Mouse (Mus musculus) lung, postnatal 0 days (tissue): Measurements from ENCODE around the gene Aste1. TPM values are rescaled to one million over a fixed set of nuclear protein-coding genes. Genes with fewer than 3 reads are reported as not detected.

Experiments used
- ATAC-seq: fragments of 200-750 bp; cut with Nextera tagmentation; 2 replicates; pipeline ENCODE4 v1.8.0; 2017; ENCODE audit warnings: moderate library complexity
- DNase-seq: peaks from one replicate; pipeline ENCODE4 v3.0.0-alpha.2; 2016; ENCODE audit warnings: low spot score
- H3K27ac ChIP-seq: fragments of 300-500 bp; sonication (generic); 2 replicates; pipeline ENCODE4 v1.5.1; 2014; ENCODE audit warnings: antibody characterized with exemption, mild to moderate bottlenecking, low read length, mixed read lengths
- H3K27me3 ChIP-seq: fragments of 300-500 bp; sonication (generic); replicated peaks from 2 replicates; pipeline ENCODE4 v1.6.1; 2014; ENCODE audit warnings: low read length, mixed read lengths; ENCODE audit not compliant: insufficient read depth
- H3K36me3 ChIP-seq: fragments of 300-500 bp; sonication (generic); 2 replicates; pipeline ENCODE4 v1.6.1; 2014; ENCODE audit warnings: low read length, mixed read lengths; ENCODE audit not compliant: insufficient read depth
- H3K4me1 ChIP-seq: fragments of 300-500 bp; sonication (generic); 2 replicates; pipeline ENCODE4 v1.6.1; 2014; ENCODE audit warnings: antibody characterized with exemption, low read depth, low read length, mixed read lengths; ENCODE audit not compliant: insufficient read depth
- H3K4me2 ChIP-seq: fragments of 300-500 bp; sonication (generic); replicated peaks from 2 replicates; pipeline ENCODE4 v1.6.1; 2014; ENCODE audit warnings: low read depth, mild to moderate bottlenecking, low read length, moderate library complexity, mixed read lengths
- H3K4me3 ChIP-seq: fragments of 300-500 bp; sonication (generic); 2 replicates; pipeline ENCODE4 v1.5.1; 2014; ENCODE audit warnings: low read depth, low read length
- H3K9ac ChIP-seq: fragments of 300-500 bp; sonication (generic); replicated peaks from 2 replicates; pipeline ENCODE4 v1.6.1; 2014; ENCODE audit warnings: low read depth, mild to moderate bottlenecking
- H3K9me3 ChIP-seq: fragments of 300-500 bp; sonication (generic); 2 replicates; pipeline ENCODE4 v1.6.1; 2016; ENCODE audit warnings: low read length, mixed read lengths
- CTCF ChIP-seq: IDR thresholded peaks from 2 replicates; pipeline ENCODE4 v1.5.1; 2016; ENCODE audit warnings: antibody characterized with exemption, mild to moderate bottlenecking
- EP300 ChIP-seq: IDR thresholded peaks from 2 replicates; pipeline ENCODE4 v1.6.1; 2016; ENCODE audit warnings: antibody characterized with exemption, mild to moderate bottlenecking, control low read depth
- WGBS: fragments of 180-500 bp; shearing (Covaris S2); extraction: QIAGEN DNeasy Blood & Tissue Kit; methylation state at CpG from one replicate; pipeline ENCODE4 v1.1.7; 2014; 5-methylcytosine and 5-hydroxymethylcytosine counted together
- polyA plus RNA-seq: library from polyadenylated mRNA; unstranded; fragments of >200 nt; fragmentation: Nextera tagmentation; extraction: Ambion mirVana; gene quantifications from 2 replicates; pipeline ENCODE4 v1.2.1, GENCODE M21; 2015

The Aste1 gene
- polyA plus RNA-seq, 1 experiment from 2014 or later: 9.5 TPM

DNA sequence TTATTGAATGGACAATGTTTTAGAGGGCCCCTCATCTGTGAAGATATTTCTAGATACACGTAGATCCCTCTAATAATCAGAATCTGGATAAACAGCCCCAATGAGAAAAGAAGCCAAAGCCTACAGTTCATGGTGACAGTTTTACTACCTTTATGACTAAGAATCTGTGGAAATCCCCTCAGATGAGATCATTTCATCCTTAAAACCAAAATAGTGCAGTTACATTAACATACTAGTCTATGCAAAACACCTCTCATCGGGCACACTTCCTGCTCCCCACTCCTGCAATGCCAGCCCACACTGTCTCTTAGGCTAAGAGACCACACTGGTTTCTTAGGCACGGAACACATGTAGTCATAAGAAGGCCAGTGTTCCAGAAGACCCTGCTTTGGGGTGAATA is 26.6 kb upstream of the Aste1 start:
- Histone ChIP-seq H3K9ac (no peak overlapping the region), H3K36me3 (no peaks in the 10 kb centered on the region), H3K9me3 (no peaks in the 10 kb centered on the region), H3K27ac (no peak overlapping the region), H3K4me1 (no peaks in the 10 kb centered on the region), H3K27me3 (no peaks in the 10 kb centered on the region), H3K4me3 (no peak overlapping the region), H3K4me2 (no peak overlapping the region)
- TF ChIP-seq CTCF (no peak), EP300 (no peak)
- 80% methylated on average over 3 of the region's 3 CpGs for WGBS
- DNase-seq (no peak), ATAC-seq (no peak)

DNA sequence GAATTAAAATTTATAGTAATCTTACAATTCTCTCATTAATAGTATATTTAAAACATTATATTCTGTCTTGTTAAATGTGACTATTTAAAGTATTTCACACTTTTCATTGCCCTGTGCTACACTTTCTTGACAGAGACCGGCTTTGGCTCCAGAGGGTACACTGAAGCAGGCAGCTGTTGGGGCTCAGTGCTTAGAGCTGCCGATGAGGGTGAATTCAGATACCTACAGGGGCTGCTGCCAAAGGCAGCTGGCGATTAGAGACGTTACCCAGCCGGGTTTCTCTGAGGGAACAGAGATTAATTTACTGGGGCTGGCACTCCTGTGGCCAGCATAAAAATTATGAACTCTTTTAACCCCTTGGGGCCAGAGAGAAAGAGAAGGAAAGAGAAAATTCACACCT is 20.8 kb upstream of the Aste1 start:
- ATAC-seq: no peak
- WGBS: 45% methylated on average over 5 of the region's 5 CpGs

DNA sequence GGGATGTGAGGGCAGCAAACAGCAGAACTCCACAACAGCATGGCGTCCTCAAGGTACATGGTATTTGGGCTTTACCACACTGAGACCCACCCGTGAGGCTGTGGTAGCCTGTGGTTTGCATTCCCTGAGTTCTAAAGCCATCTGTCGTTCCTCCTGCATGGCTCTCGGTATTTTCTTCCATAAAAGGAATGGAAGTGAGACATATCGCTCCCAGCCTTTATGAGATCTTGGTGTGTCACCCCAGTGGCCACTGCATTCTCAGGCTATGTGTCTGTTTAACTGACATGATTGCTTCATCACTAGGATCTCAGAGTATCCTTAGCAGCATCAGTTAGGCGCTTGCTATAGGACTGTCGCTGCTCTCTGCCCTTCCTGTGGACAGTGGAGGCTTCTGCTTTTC is 18.8 kb upstream of the Aste1 start:
- H3K4me1 ChIP-seq: no peaks in the 10 kb centered on the region
- no peaks in the 10 kb centered on the region for H3K27me3 ChIP-seq
- H3K4me2 ChIP-seq: no peak overlapping the region
- no peak overlapping the region for H3K4me3 ChIP-seq
- WGBS: 64% methylated on average over 7 of the region's 7 CpGs
- no peak for DNase-seq
- H3K27ac ChIP-seq: no peak overlapping the region
- no peak for TF ChIP-seq CTCF
- no peak for TF ChIP-seq EP300
- H3K9ac ChIP-seq: no peak overlapping the region
- H3K36me3 ChIP-seq: no peaks in the 10 kb centered on the region
- H3K9me3 ChIP-seq: no peaks in the 10 kb centered on the region
- no peak for ATAC-seq

More for the DNA sequence above, 20.8 kb upstream of the Aste1 start:
- Histone ChIP-seq H3K4me2 (no peak overlapping the region), H3K27ac (no peak overlapping the region), H3K4me3 (no peak overlapping the region), H3K4me1 (no peaks in the 10 kb centered on the region), H3K9ac (no peak overlapping the region), H3K36me3 (no peaks in the 10 kb centered on the region), H3K27me3 (no peaks in the 10 kb centered on the region), H3K9me3 (no peaks in the 10 kb centered on the region)
- DNase-seq: no peak
- TF ChIP-seq EP300: no peak
- TF ChIP-seq CTCF: no peak

DNA sequence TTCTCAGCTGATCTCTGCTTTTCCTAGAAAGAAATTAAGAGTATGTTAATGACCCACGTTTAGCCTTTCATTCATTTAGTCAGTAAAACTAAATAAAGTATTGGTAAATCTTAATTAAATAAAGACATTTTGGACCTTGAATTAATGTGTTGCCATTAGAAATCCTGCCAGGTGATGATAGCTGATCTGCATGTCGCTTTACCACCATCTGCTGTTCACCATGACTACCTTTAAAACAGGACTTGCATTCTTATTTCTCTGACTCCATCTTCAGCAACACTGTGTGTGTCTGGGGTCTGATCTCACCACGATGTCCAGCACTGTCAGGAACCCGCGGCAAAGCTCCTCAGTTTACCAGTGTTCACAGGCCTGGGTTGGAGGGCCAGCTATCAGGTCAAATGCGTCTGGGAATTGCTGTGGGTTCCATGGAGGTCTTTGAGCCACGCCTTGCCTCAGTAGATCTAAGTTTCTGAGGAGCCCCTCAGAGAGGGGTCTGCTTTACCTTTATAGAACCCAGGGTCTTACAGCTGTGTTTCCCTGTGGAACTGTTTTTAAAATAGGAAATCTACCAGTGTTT is 18.1 kb upstream of the Aste1 start:
- Histone ChIP-seq H3K4me3 (no peak overlapping the region), H3K9me3 (no peaks in the 10 kb centered on the region), H3K4me1 (no peaks in the 10 kb centered on the region), H3K4me2 (no peak overlapping the region), H3K9ac (no peak overlapping the region), H3K36me3 (no peaks in the 10 kb centered on the region), H3K27ac (no peak overlapping the region), H3K27me3 (no peaks in the 10 kb centered on the region)
- TF ChIP-seq EP300: no peak
- no peak for TF ChIP-seq CTCF
- DNase-seq: no peak
- WGBS: 72% methylated on average over 7 of the region's 7 CpGs
- ATAC-seq: no peak

DNA sequence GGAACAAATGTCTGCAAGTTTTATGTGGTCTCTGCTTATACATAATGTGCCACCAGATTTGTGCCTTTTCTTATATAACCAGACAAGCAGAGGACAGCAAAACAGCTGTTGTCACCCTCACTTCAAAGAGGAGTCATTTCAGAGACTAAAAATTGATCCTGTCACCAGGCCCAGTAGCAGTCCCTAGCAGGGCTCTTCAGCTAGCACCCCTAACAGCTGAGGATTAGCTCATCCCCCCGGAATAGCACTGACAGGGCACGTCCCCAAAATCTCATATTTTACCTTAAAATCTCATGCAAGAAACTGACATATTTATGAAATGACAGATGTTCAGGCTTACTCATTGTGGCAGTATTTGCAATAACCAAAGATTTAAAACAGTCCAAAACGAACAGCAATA is 17.6 kb upstream of the Aste1 start:
- H3K4me2 ChIP-seq: no peak overlapping the region
- no peak overlapping the region for H3K9ac ChIP-seq
- no peaks in the 10 kb centered on the region for H3K27me3 ChIP-seq
- 70% methylated on average over 3 of the region's 3 CpGs for WGBS
- H3K4me1 ChIP-seq: no peaks in the 10 kb centered on the region
- ATAC-seq (no peak), DNase-seq (no peak)
- no peaks in the 10 kb centered on the region for H3K9me3 ChIP-seq
- no peak overlapping the region for H3K4me3 ChIP-seq
- TF ChIP-seq CTCF (no peak), EP300 (no peak)
- H3K27ac ChIP-seq: no peak overlapping the region
- no peaks in the 10 kb centered on the region for H3K36me3 ChIP-seq

DNA sequence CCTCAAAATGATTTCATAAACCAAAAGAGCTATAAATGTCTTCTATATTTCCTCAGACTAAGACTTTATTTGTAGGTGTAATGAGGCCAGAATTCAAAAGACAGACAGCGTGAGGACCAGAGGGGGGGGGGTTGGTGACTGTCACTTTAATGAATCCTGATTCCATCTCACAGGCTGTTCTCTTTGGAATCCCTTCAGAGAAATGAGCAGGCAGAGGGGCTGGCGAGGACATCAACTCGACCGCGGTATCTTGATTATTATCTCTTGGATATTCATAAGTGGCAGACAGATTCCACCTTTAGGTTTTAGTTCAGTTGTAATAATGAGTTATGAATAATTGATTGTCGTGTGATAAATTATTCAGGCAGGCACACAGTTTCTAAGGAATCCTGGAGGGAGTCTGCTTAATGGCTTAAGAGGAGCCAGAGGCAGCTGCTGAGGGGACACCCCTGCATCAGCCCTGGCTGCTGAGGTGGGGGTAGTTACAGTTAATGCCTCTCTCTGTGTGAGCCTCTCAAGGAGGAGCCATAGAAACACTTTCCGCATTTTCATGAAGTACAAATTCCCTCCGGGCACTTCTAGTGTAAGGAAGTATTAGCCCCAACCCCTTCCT is 15.6 kb upstream of the Aste1 start:
- H3K4me3 ChIP-seq: no peak overlapping the region
- H3K36me3 ChIP-seq: no peaks in the 10 kb centered on the region
- no peaks in the 10 kb centered on the region for H3K4me1 ChIP-seq
- no peak overlapping the region for H3K9ac ChIP-seq
- ATAC-seq (no peak), DNase-seq (no peak)
- 70% methylated on average over 8 of the region's 8 CpGs for WGBS
- TF ChIP-seq EP300: no peak
- no peak for TF ChIP-seq CTCF
- no peak overlapping the region for H3K4me2 ChIP-seq
- no peaks in the 10 kb centered on the region for H3K9me3 ChIP-seq
- H3K27me3 ChIP-seq: no peaks in the 10 kb centered on the region
- H3K27ac ChIP-seq: no peak overlapping the region

DNA sequence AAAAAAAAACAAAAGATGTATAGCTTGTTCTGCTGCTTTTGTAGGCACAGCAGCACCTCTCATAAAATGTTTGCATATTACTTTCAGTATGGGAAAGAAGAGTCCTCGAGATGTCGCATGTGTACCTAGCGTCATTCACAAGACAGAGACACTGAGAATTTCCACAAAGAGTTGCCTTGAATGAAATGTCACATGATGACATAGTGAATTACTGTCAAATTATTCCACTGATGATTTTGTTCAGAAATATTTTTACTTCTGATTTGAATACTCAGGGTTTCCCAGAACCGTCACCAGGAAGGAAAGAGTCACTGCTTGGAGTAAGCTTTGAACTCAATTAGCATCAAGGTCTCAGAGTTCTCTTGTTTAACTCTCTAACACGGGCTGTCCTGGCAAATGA is 7.8 kb upstream of the Aste1 start:
- H3K4me2 ChIP-seq: no peak overlapping the region
- no peak overlapping the region for H3K9ac ChIP-seq
- no peaks in the 10 kb centered on the region for H3K36me3 ChIP-seq
- no peak overlapping the region for H3K27ac ChIP-seq
- H3K4me3 ChIP-seq: no peak overlapping the region
- no peaks in the 10 kb centered on the region for H3K4me1 ChIP-seq
- H3K9me3 ChIP-seq: no peaks in the 10 kb centered on the region
- ATAC-seq (no peak), DNase-seq (no peak)
- no peaks in the 10 kb centered on the region for H3K27me3 ChIP-seq
- TF ChIP-seq CTCF: no peak
- WGBS: 67% methylated on average over 5 of the region's 5 CpGs
